Mouse (Mus musculus) layer of hippocampus, adult 2 months (tissue): ENCODE data around the gene Gpc6. TPM values are rescaled to one million over a fixed set of nuclear protein-coding genes. Genes with fewer than 3 reads are reported as not detected.
A peak's percentile ranks its signal among the peaks of the same experiment; 100 is the strongest.

Experiments used
- DNase-seq, 2 experiments: peaks; one replicate each; pipeline ENCODE4 v3.0.0; 2022; ENCODE audit warnings: low spot score in 2 of 2
- H3K27ac ChIP-seq: fragments of 200-600 bp; 2 replicates; pipeline ENCODE4 v1.8.1; 2022
- H3K4me3 ChIP-seq: fragments of 200-600 bp; 2 replicates; pipeline ENCODE4 v1.8.1; 2022; ENCODE audit warnings: mild to moderate bottlenecking
- CTCF ChIP-seq: fragments of 200-600 bp; conservative IDR thresholded peaks from 2 replicates; pipeline ENCODE4 v1.8.1; 2022; ENCODE audit warnings: antibody characterized with exemption, mild to moderate bottlenecking, moderate library complexity
- long read RNA-seq, 2 experiments: library from polyadenylated mRNA; stranded (forward); transcript quantifications; one replicate each; pipeline ENCODE4 v2.0.0; 2021; ENCODE audit warnings: borderline mapping rate in 2 of 2
- total RNA-seq, 2 experiments: library from RNA; stranded (reverse); gene quantifications; 2 replicates each; pipeline ENCODE4 v1.2.3; 2021

Gene Gpc6
- 10 to 100 TPM; 10.5 to 10.6 TPM for total RNA-seq
- long read RNA-seq, experiment 1, partial matches to known transcripts, result 0 of 1 reads
- long read RNA-seq, experiment 1, other reads (novel, unspliced or antisense), result 1 of 1 reads
- long read RNA-seq, experiment 2, result 0 reads

- H3K27ac ChIP-seq, result peak within 1 kb of the TSS; percentile 84
Observed at GRCm38 (mm10) chr14:116924876-116925601, at the start of gene Gpc6. TSS of gene Gpc6 (plus strand) at chr14:116925315.

DNA sequence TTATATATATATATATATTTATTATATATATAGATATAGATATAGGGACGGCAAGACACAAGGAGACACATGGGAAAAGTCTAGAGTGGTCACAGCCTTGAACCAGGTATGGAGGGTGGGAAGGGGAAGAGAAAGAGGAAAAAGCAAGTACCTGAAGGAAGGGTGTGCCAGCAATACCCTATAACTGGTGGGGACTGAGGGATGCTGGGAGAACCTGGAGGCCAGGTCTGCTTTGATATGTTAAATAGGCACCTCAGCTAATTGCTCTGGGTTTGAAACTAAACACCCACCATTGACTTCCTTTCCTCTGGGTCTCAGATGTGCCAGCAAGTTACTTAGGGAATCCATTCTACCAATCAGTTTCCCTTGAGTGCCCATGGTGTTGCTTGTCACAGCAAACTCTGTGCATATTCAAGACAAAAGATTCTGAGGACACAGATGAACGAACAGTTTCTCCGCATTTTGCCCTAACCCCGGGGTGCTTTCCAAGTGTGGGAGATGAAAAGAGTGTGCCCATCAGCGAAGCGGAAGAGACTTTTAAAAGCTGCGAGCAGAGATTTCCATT, 42.6 kb upstream of the Gpc6 start:
- Histone ChIP-seq H3K4me3 (no peak overlapping the region; the same call in 1 of the 2 replicates), H3K27ac (no peak overlapping the region)
- no peak for TF ChIP-seq CTCF
- DNase-seq, result no peak

More at GRCm38 (mm10) chr14:116924876-116925601, at the start of gene Gpc6:
- peak; percentile 80 to 81 for DNase-seq
- no peak for TF ChIP-seq CTCF
- H3K4me3 ChIP-seq, result peak within 1 kb of the TSS; percentile 69

- no peak for DNase-seq
- no peak overlapping the region for H3K27ac ChIP-seq
- no peak overlapping the region for H3K4me3 ChIP-seq
- no peak for TF ChIP-seq CTCF
Observed at GRCm38 (mm10) chr14:116894316-116894715, 30.8 kb upstream of the Gpc6 start.

GRCm38 (mm10) chr14:116897971-116898370, 27.1 kb upstream of the Gpc6 start:
- DNase-seq, result no peak
- Histone ChIP-seq H3K4me3 (no peak overlapping the region), H3K27ac (no peak overlapping the region)
- no peak for TF ChIP-seq CTCF

GRCm38 (mm10) chr14:116911768-116912167, 13.3 kb upstream of the Gpc6 start:
- DNase-seq, result no peak
- Histone ChIP-seq H3K27ac (no peak overlapping the region), H3K4me3 (no peak overlapping the region)
- no peak for TF ChIP-seq CTCF

DNA sequence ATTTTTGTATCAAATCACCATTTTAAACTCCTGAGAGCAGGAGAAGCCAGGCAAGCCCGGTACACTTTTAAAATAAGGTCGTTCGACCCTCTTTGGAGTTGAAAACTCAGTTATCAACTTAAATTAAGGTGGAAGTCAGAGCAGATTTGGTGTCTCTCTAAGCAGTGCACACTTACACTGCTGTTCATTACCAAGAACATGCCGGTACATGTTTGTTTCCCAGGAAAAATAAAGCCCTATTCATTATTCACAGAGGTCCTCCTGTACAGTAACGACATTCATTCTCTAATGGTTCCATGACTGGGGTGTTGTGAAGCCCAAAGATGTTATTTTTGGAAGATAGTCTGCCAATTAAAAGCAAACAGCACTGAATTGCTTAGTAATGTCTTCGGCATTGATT, 8.2 kb upstream of the Gpc6 start:
- H3K27ac ChIP-seq, result no peak overlapping the region
- no peak overlapping the region; the same call in 1 of the 2 replicates for H3K4me3 ChIP-seq
- no peak for DNase-seq
- no peak for TF ChIP-seq CTCF

DNA sequence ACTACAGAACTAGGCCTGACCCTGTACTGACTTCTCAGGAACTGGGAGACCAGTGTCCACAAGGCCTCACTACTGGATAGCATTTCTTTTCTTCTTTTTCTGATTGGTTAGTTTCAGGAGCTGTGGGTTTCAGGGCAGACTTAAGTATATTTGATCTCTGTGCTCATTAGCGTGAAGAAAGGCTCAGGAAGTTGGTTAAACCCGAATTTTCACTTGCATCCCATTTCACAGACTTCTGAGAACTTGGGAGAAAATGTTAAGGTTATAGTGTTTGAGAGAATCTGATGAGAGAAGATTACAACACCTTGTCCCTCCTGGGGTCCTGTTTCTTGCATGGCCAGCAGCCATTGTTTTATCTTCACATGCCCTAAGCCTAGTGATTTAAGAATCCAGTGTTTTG, 849 bp upstream of the Gpc6 start:
- no peak for DNase-seq
- H3K27ac ChIP-seq, result no peak overlapping the region
- no peak overlapping the region for H3K4me3 ChIP-seq
- TF ChIP-seq CTCF, result no peak

DNA sequence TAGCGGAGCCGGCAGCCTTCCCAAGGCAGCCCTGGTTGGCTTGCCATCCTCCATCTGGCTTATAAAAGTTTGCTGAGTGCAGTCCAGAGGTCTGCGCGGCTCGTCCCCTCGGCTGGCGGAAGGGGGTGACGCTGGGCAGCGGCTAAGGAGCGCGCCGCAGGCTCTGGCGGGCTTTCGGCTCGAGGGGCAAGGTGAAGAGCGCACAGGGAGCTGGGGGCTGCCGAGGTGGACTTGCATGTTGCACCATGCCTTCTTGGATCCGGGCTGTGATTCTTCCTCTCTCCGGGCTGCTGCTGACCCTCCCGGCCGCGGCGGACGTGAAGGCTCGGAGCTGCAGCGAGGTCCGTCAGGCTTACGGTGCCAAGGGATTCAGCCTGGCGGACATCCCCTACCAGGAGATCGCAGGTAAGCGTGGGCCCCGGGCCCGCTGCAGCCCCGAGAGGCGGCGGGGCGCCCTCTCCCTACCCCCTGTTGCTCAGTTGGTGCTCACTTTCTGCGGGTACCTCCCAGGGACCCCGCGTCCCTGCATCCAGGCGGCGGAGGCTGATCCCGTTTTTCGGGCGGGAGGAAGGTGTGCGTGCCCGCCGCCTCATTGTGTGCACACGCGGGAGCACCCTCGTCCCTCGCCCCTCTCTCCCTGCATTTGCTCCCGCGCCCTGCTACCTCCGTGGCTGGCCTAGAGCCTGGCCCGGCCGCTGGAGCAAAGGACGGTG, 732 bp downstream of the Gpc6 start:
- TF ChIP-seq CTCF, result no peak
- H3K27ac ChIP-seq, result peak overlapping the region; percentile 84
- peak in 1 of 2 experiments; percentile 18 for DNase-seq
- peak overlapping the region; percentile 69 for H3K4me3 ChIP-seq

DNA sequence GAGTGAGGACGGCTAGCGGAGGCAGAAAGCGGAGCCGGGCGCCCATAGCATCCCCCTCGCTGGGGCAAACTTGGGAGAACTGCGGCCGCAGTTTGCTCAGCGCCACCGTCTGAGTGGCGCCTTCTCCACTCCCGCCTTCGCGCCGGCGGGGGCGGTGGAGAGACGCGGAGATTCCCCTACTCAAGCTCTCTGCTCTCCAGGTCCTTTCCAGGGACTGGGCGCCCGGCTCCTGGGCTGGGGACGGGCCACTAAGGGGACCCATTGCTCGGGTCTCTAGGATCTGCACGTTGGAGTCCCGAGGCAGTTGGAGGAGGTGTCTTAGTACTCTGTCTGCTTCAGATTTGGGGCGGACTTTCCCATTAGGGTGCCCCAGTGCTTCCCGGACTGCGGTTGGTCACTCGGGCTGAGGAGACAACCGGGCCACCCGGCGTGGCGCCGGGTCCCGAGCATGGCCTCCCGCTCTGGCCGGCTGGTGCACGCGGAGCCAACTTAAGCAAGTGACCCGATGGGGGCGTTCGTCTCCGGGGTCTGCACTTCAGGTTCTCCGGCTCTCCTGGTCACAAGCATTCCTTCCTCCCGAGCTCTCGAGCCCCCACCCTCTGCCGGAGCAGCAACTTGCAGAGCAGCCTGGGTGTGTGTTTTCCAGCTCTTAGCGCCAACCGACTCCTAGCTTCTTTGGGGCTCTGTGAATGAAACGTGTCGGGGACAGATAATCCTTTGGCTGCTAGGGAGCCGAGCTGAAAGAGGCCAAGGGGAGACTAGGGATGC, 1.5 kb downstream of the Gpc6 start:
- peak; percentile 41 to 55 for DNase-seq
- TF ChIP-seq CTCF, result peak; percentile 59
- Histone ChIP-seq H3K27ac (peak overlapping the region; percentile 84), H3K4me3 (peak overlapping the region; percentile 69)

GRCm38 (mm10) chr14:116927341-116928315, 2.5 kb downstream of the Gpc6 start:
- TF ChIP-seq CTCF, result no peak
- Histone ChIP-seq H3K27ac (peak overlapping the region; percentile 84), H3K4me3 (peak overlapping the region; percentile 69)
- DNase-seq, result no peak

DNA sequence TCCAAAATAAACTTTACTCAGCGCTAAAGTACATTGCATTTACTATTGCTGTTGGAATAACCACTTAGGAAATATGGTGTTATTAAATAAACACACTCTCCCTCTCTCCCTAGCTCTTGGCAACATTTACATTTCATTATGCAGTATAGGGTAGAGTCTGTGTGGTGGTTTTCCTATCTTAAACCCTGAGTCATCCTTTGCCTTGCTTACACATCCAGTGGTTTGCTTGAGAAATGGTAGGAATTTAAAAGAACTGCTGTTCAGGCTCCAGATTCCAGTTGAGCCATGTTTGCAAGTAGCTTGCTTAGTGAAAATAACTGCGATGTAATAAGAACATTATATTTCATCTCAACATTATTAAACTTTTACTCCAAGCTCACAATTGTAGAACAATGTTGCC, 3.3 kb downstream of the Gpc6 start:
- TF ChIP-seq CTCF, result no peak
- DNase-seq, result no peak
- no peak overlapping the region for H3K4me3 ChIP-seq
- H3K27ac ChIP-seq, result no peak overlapping the region
